Mouse (Mus musculus): ENCODE data around the gene Calcrl.

- no peak for TF ChIP-seq CTCF (IDR thresholded peaks at IDR 0.05; ENCODE audit: low read depth)
- TF ChIP-seq EP300 (optimal IDR thresholded peaks at IDR 0.05): no peak
These were observed 44.4 kb downstream of the Calcrl start for GRCm38 (mm10) chr2:84380816-84381215.
